Mouse (Mus musculus) liver, adult 2 months (tissue): ENCODE results near the gene Ttc16. TPM values are rescaled to one million over a fixed set of nuclear protein-coding genes. Genes with fewer than 3 reads are reported as not detected.

Experiments
- DNase-seq: peaks from one replicate; pipeline ENCODE4 v3.0.0-alpha.2; 2011; ENCODE audit warnings: low read depth, low spot score; ENCODE audit errors: extremely low read depth
- H3K27ac ChIP-seq: fragments of 200-500 bp; replicated peaks from 2 replicates; pipeline ENCODE4 v1.5.1; 2012; ENCODE audit warnings: low read depth, mild to moderate bottlenecking, control low read depth, inconsistent platforms, low read length; ENCODE audit not compliant: insufficient read depth
- H3K27me3 ChIP-seq: fragments of 200-500 bp; 2 replicates; pipeline ENCODE4 v1.6.1; 2012; ENCODE audit warnings: mild to moderate bottlenecking, moderate library complexity, low read length, inconsistent platforms; ENCODE audit not compliant: control insufficient read depth, insufficient read depth
- H3K36me3 ChIP-seq: fragments of 200-500 bp; 2 replicates; pipeline ENCODE4 v1.6.1; 2012; ENCODE audit warnings: low read length, inconsistent platforms; ENCODE audit not compliant: control insufficient read depth, insufficient read depth
- H3K4me1 ChIP-seq: fragments of 200-500 bp; 2 replicates; pipeline ENCODE4 v1.6.1; 2011; ENCODE audit warnings: low read length; ENCODE audit not compliant: control insufficient read depth, insufficient read depth
- H3K4me3 ChIP-seq: fragments of 200-500 bp; 2 replicates; pipeline ENCODE4 v1.5.1; 2011; ENCODE audit warnings: low read depth, mild to moderate bottlenecking, control low read depth, low read length, moderate library complexity; ENCODE audit not compliant: insufficient read depth
- H3K79me2 ChIP-seq: fragments of 200-500 bp; 2 replicates; pipeline ENCODE4 v1.6.1; 2012; ENCODE audit warnings: inconsistent platforms, mild to moderate bottlenecking, low read length, moderate library complexity; ENCODE audit not compliant: control insufficient read depth, insufficient read depth
- H3K9ac ChIP-seq: fragments of 200-500 bp; 2 replicates; pipeline ENCODE4 v1.6.1; 2012; ENCODE audit warnings: low read depth, mild to moderate bottlenecking, control low read depth, inconsistent platforms, low read length
- CTCF ChIP-seq: fragments of 200-500 bp; IDR thresholded peaks from 2 replicates; pipeline ENCODE4 v1.5.1; 2011; ENCODE audit warnings: low read depth, low read length, control low read depth
- POLR2A ChIP-seq: fragments of 200-500 bp; IDR thresholded peaks from 2 replicates; pipeline ENCODE4 v1.6.1; 2011; ENCODE audit warnings: low read length, control low read depth; ENCODE audit not compliant: insufficient read depth; ENCODE audit errors: extremely low read depth
- whole genome bisulfite sequencing: fragments of 180-500 bp; shearing (Covaris S2); methylation state at CpG from one replicate; pipeline ENCODE4 v1.1.7; 2018; 5-methylcytosine and 5-hydroxymethylcytosine counted together
- polyA plus RNA-seq: library from polyadenylated mRNA; depleted of rRNA; stranded (reverse); fragments of >200 nt; gene quantifications from 2 replicates; pipeline ENCODE4 v1.2.3, GENCODE M21; 2012
- total RNA-seq: library from RNA; depleted of rRNA; stranded (reverse); fragments of >200 nt; gene quantifications from 2 replicates; pipeline ENCODE4 v1.2.3, GENCODE M21; 2014

Ttc16 gene
- total and polyA plus RNA-seq, 2 experiments = under 0.01 to 0.10 TPM

DNA sequence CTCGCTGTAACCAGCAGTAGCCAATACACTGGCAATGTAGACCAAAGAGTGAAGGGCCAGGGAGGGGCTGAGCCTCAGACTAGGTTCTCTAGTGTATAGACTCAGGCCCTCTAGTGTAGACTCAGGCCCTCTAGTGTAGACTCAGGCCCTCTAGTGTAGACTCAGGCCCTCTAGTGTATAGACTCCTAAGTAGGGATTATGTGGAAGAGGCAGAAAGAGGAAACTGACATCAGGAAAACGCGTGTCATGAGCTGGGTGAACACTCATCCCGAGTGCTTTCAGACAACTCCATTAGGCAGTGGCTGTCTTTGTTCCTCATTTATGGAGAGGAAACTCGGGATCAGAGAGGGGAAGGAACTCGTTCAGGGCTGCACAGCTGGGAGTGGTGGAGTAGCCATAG is 38.4 kb downstream of the Ttc16 start:
- 69% methylated on average over 6 of the region's 6 CpGs for WGBS
- no peak for DNase-seq
- no peak overlapping the region for H3K4me3 ChIP-seq
- no peak overlapping the region for H3K9ac ChIP-seq
- TF ChIP-seq CTCF = no peak
- no peak for TF ChIP-seq POLR2A
- H3K27me3 ChIP-seq = peaks cover 7% of the 10 kb centered on the region
- no peaks in the 10 kb centered on the region for H3K36me3 ChIP-seq
- no peaks in the 10 kb centered on the region for H3K79me2 ChIP-seq
- H3K4me1 ChIP-seq = peaks cover 6% of the 10 kb centered on the region; the same call in 1 of the 2 replicates
- no peak overlapping the region for H3K27ac ChIP-seq

DNA sequence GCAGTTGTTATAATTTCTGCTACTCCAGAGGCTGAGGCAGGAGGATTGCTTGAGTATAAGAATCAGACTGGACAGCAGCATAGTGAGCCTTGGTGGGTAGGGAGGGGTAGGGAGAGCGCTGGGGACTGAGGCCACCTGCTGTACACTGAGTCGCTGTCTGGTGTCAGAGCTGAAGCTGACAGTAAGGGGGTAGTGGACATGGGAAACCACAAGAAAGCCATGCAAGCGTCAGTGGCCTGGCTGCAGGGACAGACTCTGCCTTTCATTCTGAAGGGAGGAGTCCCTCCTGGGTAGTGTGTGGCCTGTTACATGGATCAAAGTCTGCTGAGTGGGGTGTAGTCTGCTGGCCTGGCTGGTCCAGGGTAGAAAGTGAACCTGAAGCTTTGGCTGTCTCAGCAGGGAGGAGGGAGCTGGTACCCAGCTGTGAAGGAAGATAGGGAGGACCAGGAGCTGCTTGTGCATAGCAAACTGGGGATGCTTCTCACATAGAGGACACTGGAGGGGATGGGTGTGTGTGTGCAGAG is 39.1 kb downstream of the Ttc16 start:
- no peak overlapping the region for H3K9ac ChIP-seq
- no peak for DNase-seq
- H3K79me2 ChIP-seq = no peaks in the 10 kb centered on the region
- no peak for TF ChIP-seq POLR2A
- TF ChIP-seq CTCF = no peak
- H3K27ac ChIP-seq = no peak overlapping the region
- H3K4me3 ChIP-seq = no peak overlapping the region
- 76% methylated on average over 3 of the region's 3 CpGs for WGBS
- H3K27me3 ChIP-seq = peaks cover 3% of the 10 kb centered on the region
- H3K36me3 ChIP-seq = no peaks in the 10 kb centered on the region
- H3K4me1 ChIP-seq = peaks cover 6% of the 10 kb centered on the region; the same call in 1 of the 2 replicates

GRCm38 (mm10) chr2:32734933-32735332 is 40.5 kb downstream of the Ttc16 start:
- H3K4me1 ChIP-seq = peaks cover 9% of the 10 kb centered on the region; the same call in 1 of the 2 replicates
- H3K27ac ChIP-seq = peak overlapping the region; percentile 37
- TF ChIP-seq CTCF = no peak
- no peak for TF ChIP-seq POLR2A
- WGBS = 64% methylated on average over 4 of the region's 4 CpGs
- H3K36me3 ChIP-seq = no peaks in the 10 kb centered on the region
- no peaks in the 10 kb centered on the region for H3K79me2 ChIP-seq
- no peak overlapping the region for H3K9ac ChIP-seq
- H3K4me3 ChIP-seq = no peak overlapping the region
- no peak for DNase-seq
- H3K27me3 ChIP-seq = no peaks in the 10 kb centered on the region

DNA sequence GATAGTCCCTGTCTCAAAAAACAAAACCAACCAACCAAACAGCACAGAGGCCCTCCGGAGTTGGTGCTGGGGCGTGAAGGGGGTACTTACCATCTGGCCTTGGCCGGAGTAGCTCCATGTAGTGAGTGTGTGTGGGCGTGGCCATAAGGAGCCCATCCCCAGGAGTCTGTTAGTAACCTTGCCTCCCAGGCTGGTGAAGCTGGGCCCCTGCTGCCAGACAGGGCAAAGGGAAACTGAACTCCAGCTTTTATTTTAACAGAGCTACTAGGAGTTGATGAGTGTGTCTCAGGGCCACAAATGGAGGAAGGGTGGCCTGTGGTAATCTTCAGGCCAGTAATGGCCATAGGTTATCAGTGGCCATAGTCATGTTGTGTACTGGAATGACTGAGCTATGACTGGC is 41.0 kb downstream of the Ttc16 start:
- Histone ChIP-seq H3K4me3 (no peak overlapping the region), H3K79me2 (no peaks in the 10 kb centered on the region), H3K36me3 (no peaks in the 10 kb centered on the region), H3K27ac (peak overlapping the region; percentile 37), H3K27me3 (no peaks in the 10 kb centered on the region), H3K9ac (no peak overlapping the region), H3K4me1 (peaks cover 9% of the 10 kb centered on the region; the same call in 1 of the 2 replicates)
- 68% methylated on average over 4 of the region's 4 CpGs for WGBS
- TF ChIP-seq POLR2A = no peak
- no peak for TF ChIP-seq CTCF
- DNase-seq = no peak

DNA sequence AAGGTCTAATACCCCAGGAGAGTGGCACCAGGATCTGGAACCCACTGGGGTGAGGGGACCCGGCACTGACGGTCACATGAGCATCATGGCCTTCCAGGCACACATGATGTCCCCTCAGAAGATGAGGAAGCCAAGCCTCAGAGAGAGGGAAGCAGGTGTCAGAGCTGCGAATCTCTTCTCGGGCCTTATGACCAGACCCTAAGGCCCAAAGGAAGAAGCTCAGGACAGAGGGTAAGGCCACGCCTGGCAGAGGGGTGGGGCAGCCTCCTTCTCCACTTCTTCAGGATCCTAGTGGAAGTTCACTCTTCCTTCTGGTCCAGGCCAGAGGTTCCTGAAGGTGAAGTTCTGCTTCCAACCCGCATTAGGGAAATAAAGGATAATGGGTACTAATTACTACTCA is 42.7 kb downstream of the Ttc16 start:
- no peak overlapping the region for H3K4me3 ChIP-seq
- no peaks in the 10 kb centered on the region for H3K79me2 ChIP-seq
- peaks cover 9% of the 10 kb centered on the region; the same call in 1 of the 2 replicates for H3K4me1 ChIP-seq
- DNase-seq = no peak
- no peak overlapping the region for H3K9ac ChIP-seq
- no peak for TF ChIP-seq POLR2A
- no peak for TF ChIP-seq CTCF
- WGBS = 77% methylated on average over 6 of the region's 6 CpGs
- no peak overlapping the region for H3K27ac ChIP-seq
- H3K36me3 ChIP-seq = no peaks in the 10 kb centered on the region
- no peaks in the 10 kb centered on the region for H3K27me3 ChIP-seq

DNA sequence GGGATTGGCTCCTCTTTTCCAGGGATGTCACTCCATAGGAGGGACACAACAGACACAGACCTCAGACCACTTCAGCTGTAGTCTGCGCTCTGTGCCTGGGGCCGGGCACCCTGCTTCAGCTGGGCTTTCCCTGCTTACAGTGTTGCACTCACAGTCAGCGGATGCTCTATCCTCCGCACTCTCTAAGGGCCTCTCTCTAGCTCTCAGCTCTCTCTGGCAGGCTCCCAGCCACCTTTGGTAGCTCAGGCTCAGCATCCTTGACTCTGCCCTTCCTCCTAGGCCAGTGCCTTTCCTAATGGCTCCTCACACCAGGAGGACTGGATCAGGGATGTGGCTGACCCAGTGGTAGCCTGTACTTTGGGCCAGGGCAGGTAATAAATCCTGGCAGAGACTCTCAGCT is 43.5 kb downstream of the Ttc16 start:
- Histone ChIP-seq H3K27ac (peak overlapping the region; percentile 53), H3K27me3 (no peaks in the 10 kb centered on the region), H3K4me1 (peaks cover 9% of the 10 kb centered on the region; the same call in 1 of the 2 replicates), H3K4me3 (no peak overlapping the region), H3K9ac (no peak overlapping the region), H3K36me3 (no peaks in the 10 kb centered on the region), H3K79me2 (no peaks in the 10 kb centered on the region)
- WGBS = 80% methylated on average over 4 of the region's 4 CpGs
- no peak for TF ChIP-seq CTCF
- no peak for TF ChIP-seq POLR2A
- no peak for DNase-seq
